14 mouse cellular contexts compared by ENCODE assay signal in genomic region chr15:77056791-77057051, GRCm38 (mm10). TPM values are rescaled to one million over a fixed set of nuclear protein-coding genes. Genes with fewer than 3 reads are reported as not detected.
DNase-seq lines count a peak whose midpoint lies in the region; ATAC-seq and TF ChIP-seq lines count a peak whose summit lies in the region.
"Had no signal": no experiment of that assay in that cellular context is flagged by ENCODE, and none has a peak within 500 bp of the region (broad histone marks: within the 10 kb centered on the region; RNA-seq: fewer than 3 reads in every experiment).

No protein-coding gene starts in this region.

- peak overlapping the region; percentile 79 for H3K27ac ChIP-seq in hindbrain, embryonic 10.5 days
- no peak overlapping the region for H3K27ac ChIP-seq in hindbrain, postnatal 0 days
- H3K27ac ChIP-seq in ES-E14 (ENCODE audit: insufficient read depth, low read depth, low read length, poor library complexity, severe bottlenecking) = peak overlapping the region; percentile 77
- H3K27ac ChIP-seq in embryonic facial prominence, embryonic 13.5 days = peak overlapping the region; percentile 79; the same call in 1 of the 2 replicates
- H3K27ac ChIP-seq in intestine, postnatal 0 days (ENCODE audit: low read depth, low read length) = peak overlapping the region; percentile 74; the same call in 1 of the 2 replicates

- 55% methylated on average over 3 of the region's 3 CpGs for WGBS in hindbrain, embryonic 10.5 days
- WGBS in hindbrain, postnatal 0 days = 59% methylated on average over 3 of the region's 3 CpGs
- 47% methylated on average over 3 of the region's 3 CpGs for WGBS in embryonic facial prominence, embryonic 13.5 days
- WGBS in intestine, postnatal 0 days = 42% methylated on average over 3 of the region's 3 CpGs

- H3K4me3 ChIP-seq in hindbrain, embryonic 10.5 days = no peak overlapping the region
- no peak overlapping the region for H3K4me3 ChIP-seq in hindbrain, postnatal 0 days (ENCODE audit: low read length)
- H3K4me3 ChIP-seq in ES-E14 (ENCODE audit: insufficient read depth in 1 of 2, low read depth in 1 of 2, low read length in 2 of 2, poor library complexity in 1 of 2, severe bottlenecking in 1 of 2) = peak overlapping the region; percentile 16 to 22
- H3K4me3 ChIP-seq in embryonic facial prominence, embryonic 13.5 days = no peak overlapping the region
- H3K4me3 ChIP-seq in intestine, postnatal 0 days (ENCODE audit: low read depth, low read length) = no peak overlapping the region
- H3K4me3 ChIP-seq: midbrain, embryonic 12.5 days had no signal

- H3K9me3 ChIP-seq in hindbrain, embryonic 10.5 days = 0 out of 2 replicates have a peak, but pooled peaks cover 4% of the 10 kb centered on the region
- H3K9me3 ChIP-seq in hindbrain, postnatal 0 days (ENCODE audit: low read length) = no peaks in the 10 kb centered on the region
- H3K9me3 ChIP-seq in ES-E14 (ENCODE audit: control insufficient read depth, insufficient read depth, low read depth, low read length) = no peaks in the 10 kb centered on the region
- peaks cover 4% of the 10 kb centered on the region; the same call in 1 of the 2 replicates for H3K9me3 ChIP-seq in embryonic facial prominence, embryonic 13.5 days
- no peaks in the 10 kb centered on the region for H3K9me3 ChIP-seq in intestine, postnatal 0 days (ENCODE audit: control insufficient read depth)

- H3K36me3 ChIP-seq in hindbrain, embryonic 10.5 days = no peaks in the 10 kb centered on the region
- no peaks in the 10 kb centered on the region for H3K36me3 ChIP-seq in hindbrain, postnatal 0 days (ENCODE audit: insufficient read depth, low read length)
- no peaks in the 10 kb centered on the region for H3K36me3 ChIP-seq in ES-E14 (ENCODE audit: control insufficient read depth, insufficient read depth, low read length, poor library complexity, severe bottlenecking)
- no peaks in the 10 kb centered on the region for H3K36me3 ChIP-seq in embryonic facial prominence, embryonic 13.5 days
- no peaks in the 10 kb centered on the region for H3K36me3 ChIP-seq in intestine, postnatal 0 days (ENCODE audit: control insufficient read depth, insufficient read depth)
- H3K36me3 ChIP-seq: midbrain, embryonic 12.5 days had no signal

- no peak overlapping the region for H3K4me2 ChIP-seq in hindbrain, postnatal 0 days (ENCODE audit: low read depth, low read length)
- no peak overlapping the region for H3K4me2 ChIP-seq in embryonic facial prominence, embryonic 13.5 days
- no peak overlapping the region for H3K4me2 ChIP-seq in intestine, postnatal 0 days (replicated peaks; ENCODE audit: low read depth)
- H3K4me2 ChIP-seq: midbrain, embryonic 12.5 days had no signal

- peaks cover 34% of the 10 kb centered on the region for H3K4me1 ChIP-seq in hindbrain, embryonic 10.5 days (replicated peaks)
- H3K4me1 ChIP-seq in hindbrain, postnatal 0 days (ENCODE audit: insufficient read depth, low read length) = no peaks in the 10 kb centered on the region
- H3K4me1 ChIP-seq in ES-E14 (ENCODE audit: control insufficient read depth in 2 of 2, insufficient read depth in 2 of 2, low read length in 2 of 2, poor library complexity in 1 of 2) = peaks cover 7 to 30% of the 10 kb centered on the region in 2 experiments
- peaks cover 22% of the 10 kb centered on the region; the same call in 1 of the 2 replicates for H3K4me1 ChIP-seq in embryonic facial prominence, embryonic 13.5 days
- H3K4me1 ChIP-seq in intestine, postnatal 0 days (replicated peaks; ENCODE audit: control insufficient read depth, insufficient read depth, low read length) = peaks cover 9% of the 10 kb centered on the region; the same call in 1 of the 2 replicates

- no peak for ATAC-seq in hindbrain, postnatal 0 days
- no peak for ATAC-seq in embryonic facial prominence, embryonic 13.5 days (ENCODE audit: insufficient number of reproducible peaks, insufficient read depth, low FRiP score, low TSS enrichment, low read depth)
- no peak for ATAC-seq in intestine, postnatal 0 days

- in situ Hi-C loops in ES-E14 (cut with MboI; ENCODE audit: low sequenced_read_pairs in 2 of 2, unreplicated experiment in 2 of 2) = no loop called here

- H3K27me3 ChIP-seq in hindbrain, embryonic 10.5 days (ENCODE audit: insufficient read depth, poor library complexity, severe bottlenecking) = no peaks in the 10 kb centered on the region
- no peaks in the 10 kb centered on the region for H3K27me3 ChIP-seq in hindbrain, postnatal 0 days (ENCODE audit: insufficient read depth, low read length)
- H3K27me3 ChIP-seq in embryonic facial prominence, embryonic 13.5 days = no peaks in the 10 kb centered on the region
- no peaks in the 10 kb centered on the region for H3K27me3 ChIP-seq in intestine, postnatal 0 days (replicated peaks; ENCODE audit: control insufficient read depth, insufficient read depth, low read length)
- H3K27me3 ChIP-seq: midbrain, embryonic 12.5 days had no signal

- TF ChIP-seq CTCF in hindbrain, postnatal 0 days (IDR thresholded peaks at IDR 0.05; ENCODE audit: low read depth) = no peak
- no peak for TF ChIP-seq CTCF in intestine, postnatal 0 days (IDR thresholded peaks at IDR 0.05; ENCODE audit: low read depth)

- no peak overlapping the region for H3K9ac ChIP-seq in hindbrain, postnatal 0 days (replicated peaks; ENCODE audit: low read length)
- H3K9ac ChIP-seq in ES-E14 (ENCODE audit: insufficient read depth, low read depth, low read length, poor library complexity, severe bottlenecking) = peak overlapping the region; percentile 48
- H3K9ac ChIP-seq in embryonic facial prominence, embryonic 13.5 days = no peak overlapping the region
- 0 out of 2 replicates have a peak overlapping the region, but pooled peaks have one; percentile 7 for H3K9ac ChIP-seq in intestine, postnatal 0 days (ENCODE audit: low read depth, low read length)
- H3K9ac ChIP-seq: midbrain, embryonic 12.5 days had no signal

- no peak for DNase-seq in hindbrain, embryonic 10.5 days (ENCODE audit: low spot score)
- no peak for DNase-seq in hindbrain, postnatal 0 days (ENCODE audit: low spot score)
- no peak for DNase-seq in ES-E14 (ENCODE audit: low read depth, low spot score)
- DNase-seq in ovary, adult 18-20 months (ENCODE audit: low spot score) = no peak
- no peak for DNase-seq in urinary bladder, postnatal 14 days (ENCODE audit: low spot score)
- DNase-seq: cerebellum, adult 11-12 months; kidney, adult 18-20 months; layer of hippocampus, adult 9-11 months; lung, adult 2 months; thymus, postnatal 14 days had no signal

TF ChIP-seq in ES-E14, 5 proteins besides CTCF, POLR2A, EP300 and RAD21:
- TF ChIP-seq ZNF384 (IDR thresholded peaks at IDR 0.05; ENCODE audit: low read depth, low read length) (no peak), HCFC1 (IDR thresholded peaks at IDR 0.05; ENCODE audit: borderline replicate concordance, insufficient read depth, low read length) (no peak), MAFK (IDR thresholded peaks at IDR 0.05; ENCODE audit: insufficient read depth, low read depth, low read length) (no peak), CHD2 (IDR thresholded peaks at IDR 0.05; ENCODE audit: low read depth, low read length) (no peak), ZC3H11A (IDR thresholded peaks at IDR 0.05; ENCODE audit: borderline replicate concordance, low read depth, low read length) (no peak)

RNA-seq across cellular contexts. Expression of gene Mb, which starts 6.3 kb away (rescaled TPM):
- 0.63 TPM in 1 of 2 replicates, not detected in the other for polyA plus RNA-seq in hindbrain, embryonic 10.5 days (2016; fragmentation: Nextera tagmentation; extraction: Ambion mirVana)
- 0.65 TPM in 1 of 2 replicates, not detected in the other for total RNA-seq in hindbrain, postnatal 0 days (2014; rRNA removed)
- polyA plus RNA-seq in hindbrain, postnatal 0 days (2015; fragmentation: Nextera tagmentation; extraction: Ambion mirVana) = 0.20 and 0.28 TPM in 2 replicates
- 0.32 TPM in 1 of 2 replicates, not detected in the other for total RNA-seq in ES-E14 (2012; rRNA removed)
- polyA plus RNA-seq in embryonic facial prominence, embryonic 13.5 days (2015; fragmentation: Nextera tagmentation; extraction: Ambion mirVana) = 1.7 and 2.5 TPM in 2 replicates
- polyA plus RNA-seq in intestine, postnatal 0 days (2015; fragmentation: Nextera tagmentation; extraction: Ambion mirVana) = 0.16 and 0.24 TPM in 2 replicates
- polyA plus RNA-seq: midbrain, embryonic 12.5 days had no signal

RNA-seq across cellular contexts. Expression of gene Apol6, which starts 12.2 kb away (rescaled TPM):
- 0.06 TPM in 1 of 2 replicates, not detected in the other for polyA plus RNA-seq in hindbrain, embryonic 10.5 days (2016; fragmentation: Nextera tagmentation; extraction: Ambion mirVana)
- 1.1 TPM in 1 of 2 replicates, not detected in the other for total RNA-seq in hindbrain, postnatal 0 days (2014; rRNA removed)
- 0.35 TPM in 1 of 2 replicates, not detected in the other for polyA plus RNA-seq in hindbrain, postnatal 0 days (2015; fragmentation: Nextera tagmentation; extraction: Ambion mirVana)
- total RNA-seq in ES-E14 (2012; rRNA removed) = 3.0 and 3.3 TPM in 2 replicates
- 0.22 and 0.45 TPM in 2 replicates for polyA plus RNA-seq in embryonic facial prominence, embryonic 13.5 days (2015; fragmentation: Nextera tagmentation; extraction: Ambion mirVana)
- 0.67 and 1.3 TPM in 2 replicates for polyA plus RNA-seq in intestine, postnatal 0 days (2015; fragmentation: Nextera tagmentation; extraction: Ambion mirVana)
- polyA plus RNA-seq: limb, embryonic 11.5 days; midbrain, embryonic 12.5 days had no signal

Comparison
In these comparisons a context has a peak if more than half of its experiments do, and no peak if none do; other contexts are left out.
1. H3K4me3 ChIP-seq: peak in ES-E14 (2 of 2); none in hindbrain, embryonic 10.5 days (single experiment), hindbrain, postnatal 0 days (single experiment), embryonic facial prominence, embryonic 13.5 days (single experiment) and intestine, postnatal 0 days (single experiment).
2. H3K9ac ChIP-seq: peak in ES-E14 (single experiment) and intestine, postnatal 0 days (single experiment); none in hindbrain, postnatal 0 days (single experiment) and embryonic facial prominence, embryonic 13.5 days (single experiment).